Mouse (Mus musculus): Measurements from ENCODE around the gene Bhlha9. TPM values are rescaled to one million over a fixed set of nuclear protein-coding genes. Genes with fewer than 3 reads are reported as not detected.
"Not testable (repeated sequence)": the region's sequence is repeated elsewhere in the genome, so short reads cannot be mapped to it uniquely, and the experiment has no call there.

Gene Bhlha9
- total RNA-seq, 2 experiments from 2014 or later: 3.8 to 5.4 TPM

GRCm38 (mm10) chr11:76659138-76659930 is 12.9 kb upstream of the Bhlha9 start:
- no peak for DNase-seq (ENCODE audit: low spot score in 2 of 2)

- DNase-seq (ENCODE audit: low spot score in 2 of 2): no peak
Measured at GRCm38 (mm10) chr11:76661790-76662468, 10.3 kb upstream of the Bhlha9 start.

GRCm38 (mm10) chr11:76666002-76666649 is 6.1 kb upstream of the Bhlha9 start:
- DNase-seq (ENCODE audit: low spot score in 2 of 2): no peak

DNA sequence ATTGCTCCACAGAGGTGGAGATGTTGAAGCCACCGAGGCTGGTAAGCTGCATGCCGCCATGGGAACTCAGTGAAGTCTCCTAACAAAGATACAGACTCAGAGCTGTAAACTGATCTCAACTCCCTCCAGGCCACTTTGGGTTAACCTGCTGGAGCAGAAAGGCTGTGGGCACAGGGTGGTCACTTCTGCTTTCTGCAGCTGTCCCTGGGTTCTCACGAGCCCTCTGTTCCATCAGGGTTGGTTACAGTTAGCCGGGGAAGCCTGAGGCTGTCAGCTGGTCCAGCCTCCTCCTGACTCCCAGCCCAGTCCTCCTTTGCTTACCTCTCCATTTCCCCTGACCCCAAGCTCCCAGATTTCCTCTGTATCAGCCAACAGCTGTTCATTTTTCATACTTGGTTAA is 4.5 kb upstream of the Bhlha9 start:
- no peak for DNase-seq (ENCODE audit: low spot score in 2 of 2)

DNA sequence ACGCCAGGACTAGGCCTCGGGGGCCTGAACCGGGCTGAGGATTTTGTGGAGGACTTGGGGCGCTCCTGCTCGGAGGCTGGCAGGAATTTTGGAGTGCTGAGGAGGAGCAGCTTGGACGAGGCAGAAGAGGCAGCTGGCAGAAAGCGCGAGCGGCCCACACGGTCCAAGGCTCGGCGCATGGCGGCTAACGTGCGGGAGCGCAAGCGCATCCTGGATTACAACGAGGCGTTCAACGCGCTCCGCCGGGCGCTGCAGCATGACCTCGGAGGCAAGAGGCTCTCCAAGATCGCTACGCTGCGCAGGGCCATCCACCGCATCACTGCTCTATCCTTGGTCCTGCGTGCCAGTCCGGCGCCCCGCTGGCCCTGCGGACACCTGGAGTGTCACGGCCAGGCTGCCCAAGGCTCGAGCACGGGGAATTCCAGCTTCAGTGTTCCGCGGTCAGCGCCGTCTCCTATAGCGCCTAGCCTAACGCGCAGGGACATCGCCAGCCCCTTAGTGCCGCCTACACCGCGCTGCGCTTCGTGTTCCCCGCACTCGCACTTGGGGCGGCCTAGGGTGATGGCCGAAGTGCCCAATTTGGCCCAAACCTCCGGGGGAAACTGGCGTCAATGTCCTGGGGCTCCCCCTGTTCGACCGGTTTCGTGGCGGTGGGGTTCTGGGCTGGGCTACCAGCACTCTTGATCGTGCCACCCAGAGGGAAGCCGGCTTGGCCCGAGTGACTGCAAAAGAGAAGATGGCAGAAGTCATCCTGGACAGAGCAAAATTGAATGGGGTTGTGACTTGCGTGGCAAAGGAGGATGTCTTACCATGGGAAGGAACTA is 503 bp downstream of the Bhlha9 start:
- DNase-seq (ENCODE audit: low spot score in 2 of 2): peak; percentile 56 to 64

GRCm38 (mm10) chr11:76674199-76674598 is 1.9 kb downstream of the Bhlha9 start:
- peak in 1 of 2 experiments; percentile 25 for DNase-seq (ENCODE audit: low spot score in 2 of 2)

GRCm38 (mm10) chr11:76674704-76675103 is 2.4 kb downstream of the Bhlha9 start:
- no peak for DNase-seq (ENCODE audit: low spot score in 2 of 2)

DNA sequence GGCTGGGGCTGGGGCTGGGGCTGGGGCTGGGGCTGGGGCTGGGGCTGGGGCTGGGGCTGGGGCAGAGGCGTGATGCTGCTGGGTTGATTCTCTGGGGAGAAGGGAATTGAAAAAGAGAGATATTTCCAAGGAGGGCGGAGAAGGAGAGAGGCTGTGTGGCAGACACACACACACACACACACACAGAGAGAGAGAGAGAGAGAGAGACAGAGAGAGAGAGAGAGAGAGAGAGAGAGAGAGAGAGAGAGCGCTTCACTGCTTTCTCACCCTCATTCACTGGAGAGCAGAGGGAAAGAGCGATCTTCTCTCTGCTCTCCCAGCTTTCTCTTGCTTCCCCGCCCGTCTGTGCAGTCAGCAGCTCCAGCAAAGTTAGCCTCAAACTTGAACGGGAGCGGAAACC is 7.2 kb downstream of the Bhlha9 start, which contains the start of gene Trarg1:
Gene Trarg1 (plus strand): TSS at position 301 of the 400 bp plus-strand sequence.
- DNase-seq (ENCODE audit: low spot score in 2 of 2): not testable (repeated sequence)

DNA sequence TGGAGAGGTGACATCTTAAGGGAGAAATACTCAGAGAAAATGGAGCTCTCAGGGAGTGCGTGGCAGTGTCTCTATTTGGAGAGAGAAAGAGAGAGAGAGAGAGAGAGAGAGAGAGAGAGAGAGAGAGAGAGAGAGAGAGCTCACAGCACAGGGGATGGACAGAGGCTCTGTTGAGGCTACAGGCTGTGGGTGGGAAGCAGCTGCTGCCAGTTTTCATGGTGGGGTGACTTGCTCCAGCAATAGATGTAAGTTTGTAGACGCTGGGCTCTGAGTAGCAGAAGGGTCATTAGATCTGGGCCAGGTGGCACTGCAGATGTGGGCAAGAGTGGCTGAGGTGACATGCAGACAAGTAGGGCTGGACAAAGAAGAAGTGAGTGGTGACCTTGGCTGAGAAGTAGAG is 13.3 kb downstream of the Bhlha9 start:
- DNase-seq (ENCODE audit: low spot score in 2 of 2): no peak

- DNase-seq (ENCODE audit: low spot score in 2 of 2): no peak
Measured at GRCm38 (mm10) chr11:76692096-76692495, 19.8 kb downstream of the Bhlha9 start.

GRCm38 (mm10) chr11:76695810-76696209 is 23.5 kb downstream of the Bhlha9 start:
- no peak for DNase-seq (ENCODE audit: low spot score in 2 of 2)

DNA sequence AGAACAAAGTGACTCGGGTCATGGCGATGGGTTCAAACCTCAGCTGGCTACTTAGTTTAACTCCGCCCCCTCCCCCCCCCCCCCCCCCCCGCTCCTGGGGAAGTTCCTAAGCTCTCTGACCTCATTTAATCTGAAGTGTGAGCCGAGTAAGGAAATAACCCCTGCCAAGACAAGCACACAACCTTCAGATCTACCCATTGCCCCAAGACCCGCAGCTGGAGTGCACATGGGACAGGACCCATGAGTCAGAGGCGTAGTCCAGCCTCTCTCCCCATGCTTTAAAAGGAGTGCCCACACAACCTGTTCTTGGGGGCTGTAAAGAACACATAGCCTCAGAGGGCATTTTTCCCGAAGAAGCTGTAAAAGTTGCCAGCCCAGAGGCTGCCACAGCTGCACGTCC is 27.4 kb downstream of the Bhlha9 start:
- DNase-seq (ENCODE audit: low spot score in 2 of 2): no peak

GRCm38 (mm10) chr11:76707656-76708055 is 35.4 kb downstream of the Bhlha9 start:
- DNase-seq (ENCODE audit: low spot score in 2 of 2): no peak

DNA sequence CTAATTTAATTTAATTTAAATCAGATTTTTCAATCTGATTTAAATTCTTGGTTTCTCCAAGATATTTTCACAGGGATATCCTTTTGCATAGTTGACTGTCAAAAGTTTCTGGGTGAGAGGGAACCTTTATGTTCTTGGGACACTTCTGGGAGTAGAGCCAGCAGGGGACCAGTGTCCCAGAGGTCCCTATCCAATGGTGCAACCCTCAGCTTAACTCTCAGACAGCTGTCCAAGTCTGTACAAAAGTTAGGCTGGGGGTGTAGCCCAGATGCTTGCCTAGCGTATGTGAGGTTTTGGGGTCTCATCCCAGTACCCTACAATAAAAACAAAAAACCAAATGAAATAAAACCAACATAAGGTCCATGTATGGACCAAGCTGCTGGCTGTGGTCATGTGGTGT is 35.8 kb downstream of the Bhlha9 start:
- DNase-seq (ENCODE audit: low spot score in 2 of 2): no peak

DNA sequence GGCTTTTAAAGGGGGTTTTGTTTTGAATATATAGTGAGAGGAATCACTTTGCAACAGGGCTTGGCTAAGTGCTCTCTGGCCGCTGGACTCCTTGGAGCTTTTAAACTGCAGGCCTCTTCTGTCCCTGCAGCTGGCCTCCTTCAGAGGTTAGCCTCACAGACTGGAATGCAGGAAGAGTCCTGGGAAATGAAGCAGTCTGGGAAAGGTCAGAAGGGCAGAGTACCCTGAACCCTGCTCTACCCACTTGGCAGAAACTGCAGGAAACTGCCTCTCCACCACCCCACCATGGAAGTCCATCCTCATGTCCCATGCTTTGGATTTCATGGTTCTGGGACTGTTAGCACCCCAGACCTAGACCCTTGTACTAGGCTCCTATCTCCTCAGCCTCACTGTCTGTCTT is 36.6 kb downstream of the Bhlha9 start:
- no peak for DNase-seq (ENCODE audit: low spot score in 2 of 2)

GRCm38 (mm10) chr11:76709625-76710452 is 37.6 kb downstream of the Bhlha9 start:
- DNase-seq (ENCODE audit: low spot score in 2 of 2): no peak

DNA sequence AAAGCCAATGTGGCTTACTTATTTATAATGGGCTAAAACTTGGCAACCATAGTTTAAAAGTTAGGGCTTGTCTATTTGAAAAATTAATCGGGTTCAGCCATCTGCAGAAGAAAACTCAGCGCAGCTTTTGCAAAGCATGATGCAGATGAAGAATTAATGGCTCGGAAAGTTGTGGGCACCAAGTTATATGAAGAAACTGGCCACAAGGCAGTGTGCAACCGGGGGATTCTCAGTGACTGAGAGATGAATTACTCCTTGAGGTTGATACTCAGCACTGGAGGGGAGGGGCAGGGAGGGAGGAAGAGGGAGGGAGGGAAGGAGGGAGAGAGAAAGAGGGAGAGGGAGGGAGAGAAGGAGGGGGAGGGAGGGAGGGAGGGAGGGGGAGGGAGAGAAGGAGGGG is 44.7 kb downstream of the Bhlha9 start:
- DNase-seq (ENCODE audit: low spot score in 2 of 2): no peak

Measured in layer of hippocampus, postnatal 10 days (tissue).